Mouse (Mus musculus): Measurements from ENCODE around the gene Prim2. TPM values are rescaled to one million over a fixed set of nuclear protein-coding genes. Genes with fewer than 3 reads are reported as not detected.

Gene Prim2
- polyA plus RNA-seq, 1 experiment from 2014 or later, result 27.4 TPM

DNA sequence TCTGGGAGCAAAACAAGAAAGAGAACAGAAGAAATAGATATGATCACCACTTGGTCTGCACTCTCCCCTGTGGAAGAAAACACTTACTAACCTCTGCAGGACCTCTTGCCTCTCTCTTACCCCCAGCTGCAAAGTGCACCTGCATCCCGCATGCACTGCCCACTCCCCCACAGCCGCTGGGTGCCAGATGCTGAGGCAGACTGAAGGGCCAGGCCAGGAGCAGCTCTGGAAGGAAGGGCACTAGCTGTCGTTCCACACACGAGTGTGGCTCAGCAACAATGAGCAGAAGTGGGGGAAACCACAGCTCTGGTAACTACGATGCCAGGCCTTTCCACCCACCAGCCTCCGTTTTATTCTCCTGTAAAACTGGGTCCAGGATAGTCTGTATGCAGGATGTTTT lies 105.6 kb downstream of the Prim2 start:
- WGBS (ENCODE audit: insufficient replicate concordance), result 67% methylated on average over 6 of the region's 6 CpGs
- Histone ChIP-seq H3K9me3 (replicated peaks; ENCODE audit: control insufficient read depth, low read length) (no peaks in the 10 kb centered on the region), H3K4me2 (ENCODE audit: low read depth, low read length) (no peak overlapping the region), H3K27ac (ENCODE audit: low read length) (no peak overlapping the region), H3K36me3 (ENCODE audit: control insufficient read depth, insufficient read depth) (no peaks in the 10 kb centered on the region), H3K4me1 (ENCODE audit: control insufficient read depth, low read depth, low read length) (no peaks in the 10 kb centered on the region; the same call in 1 of the 2 replicates), H3K9ac (ENCODE audit: low read depth, low read length) (no peak overlapping the region), H3K27me3 (ENCODE audit: control insufficient read depth, insufficient read depth, low read depth, low read length) (no peaks in the 10 kb centered on the region), H3K4me3 (ENCODE audit: low read depth, low read length) (no peak overlapping the region)
- ATAC-seq (ENCODE audit: low read depth), result no peak; the same call in 1 of the 2 replicates

DNA sequence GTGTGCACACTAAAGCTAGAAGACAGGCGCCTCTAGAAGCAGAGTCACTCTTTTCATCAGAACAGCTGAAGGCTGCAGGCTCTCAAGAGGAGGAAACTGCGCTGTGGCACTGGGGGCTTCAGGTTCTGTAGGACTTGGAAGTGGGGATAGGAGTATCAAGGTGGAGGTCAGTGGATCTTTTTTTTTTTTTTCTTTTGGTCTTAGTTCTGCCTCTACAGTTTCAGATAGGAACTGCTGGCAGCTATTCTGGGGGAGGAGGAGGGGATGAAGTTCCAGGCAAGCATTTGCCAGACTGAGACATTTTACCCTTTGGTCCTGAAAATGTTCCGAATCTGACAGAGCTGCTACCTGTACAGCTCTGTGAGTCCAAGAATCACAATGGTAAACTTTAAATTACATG lies 106.0 kb downstream of the Prim2 start:
- no peaks in the 10 kb centered on the region for H3K9me3 ChIP-seq (replicated peaks; ENCODE audit: control insufficient read depth, low read length)
- no peaks in the 10 kb centered on the region for H3K36me3 ChIP-seq (ENCODE audit: control insufficient read depth, insufficient read depth)
- no peak overlapping the region for H3K4me3 ChIP-seq (ENCODE audit: low read depth, low read length)
- H3K9ac ChIP-seq (ENCODE audit: low read depth, low read length), result no peak overlapping the region
- H3K27me3 ChIP-seq (ENCODE audit: control insufficient read depth, insufficient read depth, low read depth, low read length), result no peaks in the 10 kb centered on the region
- 85% methylated on average over 3 of the region's 3 CpGs for WGBS (ENCODE audit: insufficient replicate concordance)
- no peak overlapping the region for H3K27ac ChIP-seq (ENCODE audit: low read length)
- no peaks in the 10 kb centered on the region; the same call in 1 of the 2 replicates for H3K4me1 ChIP-seq (ENCODE audit: control insufficient read depth, low read depth, low read length)
- ATAC-seq (ENCODE audit: low read depth), result no peak
- H3K4me2 ChIP-seq (ENCODE audit: low read depth, low read length), result no peak overlapping the region

DNA sequence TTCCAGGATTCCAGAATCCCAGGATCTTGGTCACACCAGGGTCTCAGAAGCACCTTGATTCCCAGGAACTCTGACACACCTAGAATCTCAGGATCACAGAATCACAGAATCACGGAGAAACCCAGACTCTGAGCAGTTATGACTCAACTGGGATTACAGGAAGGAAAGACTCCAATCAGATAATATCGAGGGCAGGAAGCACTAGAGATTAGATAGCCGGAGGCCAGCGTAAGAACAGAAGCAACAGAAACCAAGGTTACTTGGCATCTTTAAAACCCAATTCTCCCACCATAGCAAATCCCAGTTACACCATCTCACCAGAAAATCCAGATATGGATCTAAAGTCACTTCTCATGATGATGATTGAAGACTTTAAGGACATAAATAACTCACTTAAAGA lies 113.0 kb downstream of the Prim2 start:
- no peaks in the 10 kb centered on the region for H3K27me3 ChIP-seq (ENCODE audit: control insufficient read depth, insufficient read depth, low read depth, low read length)
- ATAC-seq (ENCODE audit: low read depth), result no peak
- H3K9me3 ChIP-seq (replicated peaks; ENCODE audit: control insufficient read depth, low read length), result no peaks in the 10 kb centered on the region
- H3K9ac ChIP-seq (ENCODE audit: low read depth, low read length), result no peak overlapping the region
- H3K36me3 ChIP-seq (ENCODE audit: control insufficient read depth, insufficient read depth), result no peaks in the 10 kb centered on the region
- 22% methylated on average over 4 of the region's 4 CpGs for WGBS (ENCODE audit: insufficient replicate concordance)
- H3K4me2 ChIP-seq (ENCODE audit: low read depth, low read length), result no peak overlapping the region
- H3K4me3 ChIP-seq (ENCODE audit: low read depth, low read length), result no peak overlapping the region
- no peaks in the 10 kb centered on the region for H3K4me1 ChIP-seq (ENCODE audit: control insufficient read depth, low read depth, low read length)
- no peak overlapping the region for H3K27ac ChIP-seq (ENCODE audit: low read length)

DNA sequence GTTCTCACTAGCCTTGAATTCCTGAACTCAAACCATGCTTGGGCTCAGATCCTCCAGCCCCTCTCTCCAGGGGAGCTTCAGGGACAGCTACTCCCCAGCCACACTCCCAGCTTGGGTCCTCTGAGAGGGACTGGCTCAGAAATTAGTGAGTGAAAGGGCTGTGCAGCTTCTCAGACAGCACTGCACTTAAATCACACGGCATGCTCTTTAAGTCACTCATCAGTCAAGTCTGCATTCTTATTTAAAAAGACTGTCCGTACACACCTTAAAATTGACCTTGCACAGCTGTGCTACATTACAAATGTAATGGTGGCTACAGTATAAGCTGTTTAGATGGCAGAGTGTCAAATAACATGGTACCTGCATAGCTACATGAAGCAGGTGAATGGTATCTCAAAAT lies 114.0 kb downstream of the Prim2 start:
- H3K9me3 ChIP-seq (replicated peaks; ENCODE audit: control insufficient read depth, low read length), result no peaks in the 10 kb centered on the region
- H3K9ac ChIP-seq (ENCODE audit: low read depth, low read length), result no peak overlapping the region
- no peak for ATAC-seq (ENCODE audit: low read depth)
- H3K4me2 ChIP-seq (ENCODE audit: low read depth, low read length), result no peak overlapping the region
- H3K4me3 ChIP-seq (ENCODE audit: low read depth, low read length), result no peak overlapping the region
- no peaks in the 10 kb centered on the region for H3K4me1 ChIP-seq (ENCODE audit: control insufficient read depth, low read depth, low read length)
- no peaks in the 10 kb centered on the region for H3K27me3 ChIP-seq (ENCODE audit: control insufficient read depth, insufficient read depth, low read depth, low read length)
- H3K36me3 ChIP-seq (ENCODE audit: control insufficient read depth, insufficient read depth), result no peaks in the 10 kb centered on the region
- 82% methylated on average over 2 of the region's 2 CpGs for WGBS (ENCODE audit: insufficient replicate concordance)
- no peak overlapping the region for H3K27ac ChIP-seq (ENCODE audit: low read length)

DNA sequence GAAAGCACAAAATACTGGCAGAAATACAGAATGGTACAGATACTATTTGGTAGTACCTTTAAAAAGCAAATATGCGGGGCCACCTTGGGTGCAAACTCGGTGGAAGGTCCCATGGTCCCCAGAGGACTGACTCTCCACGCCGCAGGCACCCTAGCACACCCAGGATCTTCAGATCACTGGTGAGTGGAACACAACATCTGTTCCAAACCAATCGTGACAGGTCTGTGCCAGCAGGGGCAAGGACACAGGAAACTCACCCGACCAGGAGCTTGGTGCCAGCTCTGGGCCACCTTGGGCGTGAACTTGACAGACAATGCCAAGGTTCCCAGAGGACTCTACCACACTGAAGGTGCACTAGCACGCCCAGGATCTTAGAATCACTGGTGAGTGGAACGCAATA lies 118.2 kb downstream of the Prim2 start:
- Histone ChIP-seq H3K27me3 (ENCODE audit: control insufficient read depth, insufficient read depth, low read depth, low read length) (no peaks in the 10 kb centered on the region), H3K36me3 (ENCODE audit: control insufficient read depth, insufficient read depth) (no peaks in the 10 kb centered on the region), H3K27ac (ENCODE audit: low read length) (no peak overlapping the region), H3K4me3 (ENCODE audit: low read depth, low read length) (no peak overlapping the region), H3K9ac (ENCODE audit: low read depth, low read length) (no peak overlapping the region), H3K9me3 (replicated peaks; ENCODE audit: control insufficient read depth, low read length) (no peaks in the 10 kb centered on the region), H3K4me2 (ENCODE audit: low read depth, low read length) (no peak overlapping the region), H3K4me1 (ENCODE audit: control insufficient read depth, low read depth, low read length) (no peaks in the 10 kb centered on the region)
- no peak for ATAC-seq (ENCODE audit: low read depth)
- 85% methylated on average over 9 of the region's 9 CpGs for WGBS (ENCODE audit: insufficient replicate concordance)

DNA sequence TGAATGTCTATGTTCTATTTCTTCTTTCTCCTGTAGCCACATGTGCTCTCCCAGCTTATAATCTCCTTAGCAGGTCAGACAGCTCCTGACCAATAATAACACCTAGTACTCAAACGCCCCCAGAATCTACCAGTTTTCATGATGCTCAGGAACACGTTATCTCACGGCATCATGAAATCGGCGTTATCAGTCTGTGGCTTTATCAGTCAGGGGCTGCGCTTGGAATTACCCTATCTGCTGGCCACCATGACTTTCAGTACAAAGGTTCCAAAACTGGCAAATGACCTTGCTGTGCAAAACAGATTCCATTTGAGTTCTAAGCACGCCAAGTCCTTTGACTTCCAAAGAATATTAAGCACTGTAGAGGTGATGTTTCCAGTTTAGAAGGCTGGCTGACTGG lies 127.9 kb downstream of the Prim2 start:
- Histone ChIP-seq H3K9me3 (replicated peaks; ENCODE audit: control insufficient read depth, low read length) (no peaks in the 10 kb centered on the region; the same call in 1 of the 2 replicates), H3K9ac (ENCODE audit: low read depth, low read length) (no peak overlapping the region), H3K4me2 (ENCODE audit: low read depth, low read length) (no peak overlapping the region), H3K36me3 (ENCODE audit: control insufficient read depth, insufficient read depth) (peaks cover 9% of the 10 kb centered on the region), H3K4me1 (ENCODE audit: control insufficient read depth, low read depth, low read length) (no peaks in the 10 kb centered on the region), H3K27ac (ENCODE audit: low read length) (no peak overlapping the region), H3K27me3 (ENCODE audit: control insufficient read depth, insufficient read depth, low read depth, low read length) (no peaks in the 10 kb centered on the region), H3K4me3 (ENCODE audit: low read depth, low read length) (no peak overlapping the region)
- 59% methylated on average over 7 of the region's 7 CpGs for WGBS (ENCODE audit: insufficient replicate concordance)
- no peak for ATAC-seq (ENCODE audit: low read depth)

DNA sequence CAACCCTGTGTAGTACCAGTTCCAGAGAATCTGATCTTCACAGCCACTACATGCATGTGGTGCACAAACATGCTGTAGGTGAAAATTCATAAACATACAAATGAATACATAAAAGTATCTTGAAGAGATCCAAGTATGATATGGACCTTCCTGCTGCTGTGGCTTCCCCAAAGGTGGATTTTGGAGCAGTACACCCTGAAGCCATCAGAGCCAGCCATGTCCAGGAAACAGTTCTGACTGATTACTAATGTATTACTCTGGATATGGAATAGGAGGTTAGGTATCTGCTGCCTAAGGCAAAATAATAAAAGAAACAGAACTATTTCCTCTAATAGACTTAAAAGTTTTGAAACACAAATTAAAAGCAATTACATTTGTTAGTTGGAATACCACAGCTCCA lies 131.6 kb downstream of the Prim2 start:
- H3K27ac ChIP-seq (ENCODE audit: low read length), result no peak overlapping the region
- no peak overlapping the region for H3K9ac ChIP-seq (ENCODE audit: low read depth, low read length)
- no peak overlapping the region for H3K4me2 ChIP-seq (ENCODE audit: low read depth, low read length)
- no peaks in the 10 kb centered on the region; the same call in 1 of the 2 replicates for H3K9me3 ChIP-seq (replicated peaks; ENCODE audit: control insufficient read depth, low read length)
- no peaks in the 10 kb centered on the region for H3K4me1 ChIP-seq (ENCODE audit: control insufficient read depth, low read depth, low read length)
- peaks cover 14% of the 10 kb centered on the region for H3K36me3 ChIP-seq (ENCODE audit: control insufficient read depth, insufficient read depth)
- no peaks in the 10 kb centered on the region for H3K27me3 ChIP-seq (ENCODE audit: control insufficient read depth, insufficient read depth, low read depth, low read length)
- H3K4me3 ChIP-seq (ENCODE audit: low read depth, low read length), result no peak overlapping the region
- ATAC-seq (ENCODE audit: low read depth), result no peak

DNA sequence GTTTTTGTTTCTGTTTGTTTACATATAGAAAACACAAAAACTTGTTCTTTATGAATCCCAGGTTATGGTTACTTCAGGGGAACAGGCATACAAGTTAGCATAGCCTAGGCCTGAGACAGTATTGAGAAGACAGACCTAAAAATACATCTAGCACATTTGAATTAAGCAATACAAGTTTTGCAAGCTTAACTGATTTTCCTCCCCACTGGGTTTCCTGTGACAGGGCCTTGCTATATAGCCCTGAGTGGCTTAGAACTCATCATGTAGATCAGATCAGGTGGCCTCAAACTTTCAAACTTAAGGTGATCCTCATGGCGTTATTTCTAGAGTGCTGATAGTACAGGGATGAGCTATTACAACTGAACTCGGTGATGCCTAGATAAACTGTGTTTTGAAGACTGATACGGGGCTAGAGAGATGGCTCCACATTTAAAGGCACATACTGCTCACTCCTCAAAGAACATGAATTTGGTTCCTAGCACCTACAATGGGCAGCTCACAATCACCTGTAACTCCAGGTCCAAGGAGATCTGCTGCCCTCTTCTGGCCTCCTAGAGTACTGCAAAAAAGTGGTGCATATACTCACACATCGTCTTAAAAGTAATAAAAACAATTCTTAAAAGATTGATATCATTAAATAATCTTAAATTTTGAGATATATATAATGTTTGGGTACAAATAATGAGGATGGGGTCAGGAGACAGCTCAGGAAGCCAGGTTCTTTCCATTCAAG lies 133.2 kb downstream of the Prim2 start:
- WGBS (ENCODE audit: insufficient replicate concordance), result 93% methylated on average over 4 of the region's 4 CpGs
- Histone ChIP-seq H3K9me3 (replicated peaks; ENCODE audit: control insufficient read depth, low read length) (no peaks in the 10 kb centered on the region; the same call in 1 of the 2 replicates), H3K4me2 (ENCODE audit: low read depth, low read length) (no peak overlapping the region), H3K27me3 (ENCODE audit: control insufficient read depth, insufficient read depth, low read depth, low read length) (no peaks in the 10 kb centered on the region), H3K4me1 (ENCODE audit: control insufficient read depth, low read depth, low read length) (peaks cover under 1% of the 10 kb centered on the region; the same call in 1 of the 2 replicates), H3K9ac (ENCODE audit: low read depth, low read length) (no peak overlapping the region), H3K27ac (ENCODE audit: low read length) (no peak overlapping the region), H3K4me3 (ENCODE audit: low read depth, low read length) (no peak overlapping the region), H3K36me3 (ENCODE audit: control insufficient read depth, insufficient read depth) (peaks cover 14% of the 10 kb centered on the region)
- no peak for ATAC-seq (ENCODE audit: low read depth)

DNA sequence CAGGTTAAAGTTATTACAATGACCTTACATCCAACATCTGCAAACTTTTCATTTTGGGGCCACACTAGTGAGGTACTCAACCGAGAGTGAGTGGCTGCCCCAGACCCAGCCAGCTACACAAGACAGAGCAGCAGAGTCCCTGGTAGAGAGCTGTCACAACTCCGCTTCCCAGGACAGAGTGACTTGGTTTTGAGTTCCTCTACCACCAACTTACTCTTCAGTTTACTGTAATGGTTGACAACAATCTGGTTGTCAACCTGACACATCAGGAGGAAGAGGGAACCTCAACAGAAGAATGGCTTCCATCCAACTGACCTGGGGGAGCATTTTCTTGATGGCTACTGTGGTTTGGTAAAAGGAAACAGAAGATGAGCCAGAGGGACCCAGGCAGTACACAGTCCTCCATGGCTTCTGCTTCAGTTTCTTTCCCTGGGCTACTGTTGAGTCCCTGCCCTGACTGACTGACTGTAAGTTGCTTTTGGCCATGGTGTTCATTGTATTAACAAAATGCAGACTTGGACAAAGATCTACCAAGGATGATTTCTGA lies 134.4 kb downstream of the Prim2 start:
- H3K27me3 ChIP-seq (ENCODE audit: control insufficient read depth, insufficient read depth, low read depth, low read length), result no peaks in the 10 kb centered on the region
- peaks cover 14% of the 10 kb centered on the region for H3K36me3 ChIP-seq (ENCODE audit: control insufficient read depth, insufficient read depth)
- WGBS (ENCODE audit: insufficient replicate concordance), result 73% methylated on average over 2 of the region's 2 CpGs
- no peak overlapping the region for H3K4me2 ChIP-seq (ENCODE audit: low read depth, low read length)
- H3K9ac ChIP-seq (ENCODE audit: low read depth, low read length), result no peak overlapping the region
- peaks cover 3% of the 10 kb centered on the region; the same call in 1 of the 2 replicates for H3K4me1 ChIP-seq (ENCODE audit: control insufficient read depth, low read depth, low read length)
- no peak overlapping the region for H3K27ac ChIP-seq (ENCODE audit: low read length)
- no peak for ATAC-seq (ENCODE audit: low read depth)
- no peaks in the 10 kb centered on the region; the same call in 1 of the 2 replicates for H3K9me3 ChIP-seq (replicated peaks; ENCODE audit: control insufficient read depth, low read length)
- H3K4me3 ChIP-seq (ENCODE audit: low read depth, low read length), result no peak overlapping the region

Measured in liver, embryonic 16.5 days (tissue).